Mouse (Mus musculus): Measurements from ENCODE around the gene Edn2. TPM values are rescaled to one million over a fixed set of nuclear protein-coding genes. Genes with fewer than 3 reads are reported as not detected.

Edn2 gene
- 0.19 and 0.38 TPM in 2 replicates for polyA plus RNA-seq (2016; fragmentation: Nextera tagmentation; extraction: Ambion mirVana)

GRCm38 (mm10) chr4:120161166-120161949 is at the start of gene Edn2:
Edn2 (plus strand) TSS chr4:120161206.
- Histone ChIP-seq H3K27ac (no peak within 1 kb of the TSS), H3K4me3 (replicated peaks) (no peak within 1 kb of the TSS), H3K9ac (replicated peaks) (0 out of 2 replicates have a peak within 1 kb of the TSS, but pooled peaks have one; percentile 8), H3K9me3 (no peaks in the 10 kb centered on the region), H3K36me3 (no peaks in the 10 kb centered on the region), H3K4me1 (replicated peaks) (peaks cover 8% of the 10 kb centered on the region), H3K27me3 (peaks cover 22% of the 10 kb centered on the region), H3K4me2 (peak within 1 kb of the TSS; percentile 17)
- WGBS: 37% methylated on average over 29 of the region's 29 CpGs
- ATAC-seq (ENCODE audit: insufficient number of reproducible peaks, insufficient read depth, low FRiP score, low TSS enrichment, low read depth): 0 out of 2 replicates have a peak, but pooled peaks have one; percentile 23

- H3K9ac ChIP-seq (replicated peaks): no peak overlapping the region
- no peaks in the 10 kb centered on the region for H3K4me1 ChIP-seq (replicated peaks)
- no peak for ATAC-seq (ENCODE audit: insufficient number of reproducible peaks, insufficient read depth, low FRiP score, low TSS enrichment, low read depth)
- no peak overlapping the region for H3K4me3 ChIP-seq (replicated peaks)
- 79% methylated on average over 3 of the region's 3 CpGs for WGBS
- H3K27ac ChIP-seq: no peak overlapping the region
- H3K4me2 ChIP-seq: no peak overlapping the region
- H3K27me3 ChIP-seq: no peaks in the 10 kb centered on the region
- H3K9me3 ChIP-seq: no peaks in the 10 kb centered on the region
- no peaks in the 10 kb centered on the region for H3K36me3 ChIP-seq
Observed at GRCm38 (mm10) chr4:120115516-120115915, 45.5 kb upstream of the Edn2 start.

- H3K27ac ChIP-seq: no peak overlapping the region
- no peak overlapping the region for H3K4me2 ChIP-seq
- ATAC-seq (ENCODE audit: insufficient number of reproducible peaks, insufficient read depth, low FRiP score, low TSS enrichment, low read depth): no peak
- 74% methylated on average over 1 of the region's 1 CpGs for WGBS
- no peaks in the 10 kb centered on the region for H3K9me3 ChIP-seq
- no peaks in the 10 kb centered on the region for H3K36me3 ChIP-seq
- no peaks in the 10 kb centered on the region for H3K4me1 ChIP-seq (replicated peaks)
- 0 out of 2 replicates have a peak, but pooled peaks cover under 1% of the 10 kb centered on the region for H3K27me3 ChIP-seq
- H3K4me3 ChIP-seq (replicated peaks): no peak overlapping the region
- no peak overlapping the region for H3K9ac ChIP-seq (replicated peaks)
Observed at GRCm38 (mm10) chr4:120116312-120116711, 44.7 kb upstream of the Edn2 start.

- Histone ChIP-seq H3K4me1 (replicated peaks) (no peaks in the 10 kb centered on the region), H3K9ac (replicated peaks) (no peak overlapping the region), H3K4me3 (replicated peaks) (no peak overlapping the region), H3K27me3 (0 out of 2 replicates have a peak, but pooled peaks cover 4% of the 10 kb centered on the region), H3K27ac (no peak overlapping the region), H3K36me3 (no peaks in the 10 kb centered on the region), H3K4me2 (no peak overlapping the region), H3K9me3 (no peaks in the 10 kb centered on the region)
- no peak for ATAC-seq (ENCODE audit: insufficient number of reproducible peaks, insufficient read depth, low FRiP score, low TSS enrichment, low read depth)
- 32% methylated on average over 8 of the region's 8 CpGs for WGBS
Observed at GRCm38 (mm10) chr4:120120276-120120675, 40.7 kb upstream of the Edn2 start.

GRCm38 (mm10) chr4:120124656-120125055 is 36.4 kb upstream of the Edn2 start:
- ATAC-seq (ENCODE audit: insufficient number of reproducible peaks, insufficient read depth, low FRiP score, low TSS enrichment, low read depth): no peak
- 85% methylated on average over 6 of the region's 6 CpGs for WGBS
- no peak overlapping the region for H3K4me2 ChIP-seq

GRCm38 (mm10) chr4:120126047-120126446 is 35.0 kb upstream of the Edn2 start:
- ATAC-seq (ENCODE audit: insufficient number of reproducible peaks, insufficient read depth, low FRiP score, low TSS enrichment, low read depth): no peak
- H3K27ac ChIP-seq: no peak overlapping the region
- no peak overlapping the region for H3K4me2 ChIP-seq
- H3K4me1 ChIP-seq (replicated peaks): no peaks in the 10 kb centered on the region
- no peak overlapping the region for H3K9ac ChIP-seq (replicated peaks)
- H3K9me3 ChIP-seq: no peaks in the 10 kb centered on the region
- H3K36me3 ChIP-seq: no peaks in the 10 kb centered on the region
- WGBS: 85% methylated on average over 6 of the region's 6 CpGs
- no peak overlapping the region for H3K4me3 ChIP-seq (replicated peaks)
- 0 out of 2 replicates have a peak, but pooled peaks cover 4% of the 10 kb centered on the region for H3K27me3 ChIP-seq

More at GRCm38 (mm10) chr4:120124656-120125055, 36.4 kb upstream of the Edn2 start:
- Histone ChIP-seq H3K4me3 (replicated peaks) (no peak overlapping the region), H3K27me3 (0 out of 2 replicates have a peak, but pooled peaks cover 4% of the 10 kb centered on the region), H3K9ac (replicated peaks) (no peak overlapping the region), H3K27ac (no peak overlapping the region), H3K4me1 (replicated peaks) (no peaks in the 10 kb centered on the region), H3K36me3 (no peaks in the 10 kb centered on the region), H3K9me3 (no peaks in the 10 kb centered on the region)

- no peak for ATAC-seq (ENCODE audit: insufficient number of reproducible peaks, insufficient read depth, low FRiP score, low TSS enrichment, low read depth)
- no peaks in the 10 kb centered on the region for H3K36me3 ChIP-seq
- whole genome bisulfite sequencing: 90% methylated on average over 3 of the region's 3 CpGs
Observed at GRCm38 (mm10) chr4:120127333-120127732, 33.7 kb upstream of the Edn2 start.

GRCm38 (mm10) chr4:120128033-120128432 is 33.0 kb upstream of the Edn2 start:
- Histone ChIP-seq H3K27me3 (no peaks in the 10 kb centered on the region), H3K27ac (no peak overlapping the region), H3K9me3 (no peaks in the 10 kb centered on the region), H3K4me3 (replicated peaks) (no peak overlapping the region), H3K9ac (replicated peaks) (no peak overlapping the region), H3K36me3 (no peaks in the 10 kb centered on the region), H3K4me1 (replicated peaks) (no peaks in the 10 kb centered on the region; the same call in 1 of the 2 replicates), H3K4me2 (no peak overlapping the region)
- ATAC-seq (ENCODE audit: insufficient number of reproducible peaks, insufficient read depth, low FRiP score, low TSS enrichment, low read depth): no peak
- 81% methylated on average over 4 of the region's 4 CpGs for WGBS

More at GRCm38 (mm10) chr4:120127333-120127732, 33.7 kb upstream of the Edn2 start:
- no peaks in the 10 kb centered on the region for H3K9me3 ChIP-seq
- no peaks in the 10 kb centered on the region; the same call in 1 of the 2 replicates for H3K4me1 ChIP-seq (replicated peaks)
- H3K9ac ChIP-seq (replicated peaks): no peak overlapping the region
- H3K4me3 ChIP-seq (replicated peaks): no peak overlapping the region
- no peak overlapping the region for H3K4me2 ChIP-seq
- H3K27me3 ChIP-seq: no peaks in the 10 kb centered on the region
- H3K27ac ChIP-seq: no peak overlapping the region

GRCm38 (mm10) chr4:120129233-120129885 is 31.6 kb upstream of the Edn2 start:
- no peaks in the 10 kb centered on the region; the same call in 1 of the 2 replicates for H3K4me1 ChIP-seq (replicated peaks)
- no peak overlapping the region for H3K4me3 ChIP-seq (replicated peaks)
- H3K36me3 ChIP-seq: no peaks in the 10 kb centered on the region
- no peak overlapping the region for H3K9ac ChIP-seq (replicated peaks)
- WGBS: 52% methylated on average over 4 of the region's 4 CpGs
- no peak overlapping the region for H3K27ac ChIP-seq
- H3K4me2 ChIP-seq: no peak overlapping the region
- H3K9me3 ChIP-seq: no peaks in the 10 kb centered on the region
- ATAC-seq (ENCODE audit: insufficient number of reproducible peaks, insufficient read depth, low FRiP score, low TSS enrichment, low read depth): no peak
- no peaks in the 10 kb centered on the region for H3K27me3 ChIP-seq

- no peak for ATAC-seq (ENCODE audit: insufficient number of reproducible peaks, insufficient read depth, low FRiP score, low TSS enrichment, low read depth)
- Histone ChIP-seq H3K9ac (replicated peaks) (no peak overlapping the region), H3K9me3 (no peaks in the 10 kb centered on the region), H3K4me1 (replicated peaks) (no peaks in the 10 kb centered on the region; the same call in 1 of the 2 replicates), H3K4me3 (replicated peaks) (no peak overlapping the region), H3K4me2 (no peak overlapping the region), H3K36me3 (no peaks in the 10 kb centered on the region), H3K27me3 (no peaks in the 10 kb centered on the region), H3K27ac (no peak overlapping the region)
- 20% methylated on average over 4 of the region's 4 CpGs for WGBS
Observed at GRCm38 (mm10) chr4:120130926-120131325, 30.1 kb upstream of the Edn2 start.
